Mouse (Mus musculus): ENCODE measurements around the gene Plscr2. TPM values are rescaled to one million over a fixed set of nuclear protein-coding genes. Genes with fewer than 3 reads are reported as not detected.
"Not testable (repeated sequence)": the region's sequence is repeated elsewhere in the genome, so short reads cannot be mapped to it uniquely, and the experiment has no call there.

Gene Plscr2
- polyA plus RNA-seq, 1 experiment from 2014 or later: 11.6 TPM

DNA sequence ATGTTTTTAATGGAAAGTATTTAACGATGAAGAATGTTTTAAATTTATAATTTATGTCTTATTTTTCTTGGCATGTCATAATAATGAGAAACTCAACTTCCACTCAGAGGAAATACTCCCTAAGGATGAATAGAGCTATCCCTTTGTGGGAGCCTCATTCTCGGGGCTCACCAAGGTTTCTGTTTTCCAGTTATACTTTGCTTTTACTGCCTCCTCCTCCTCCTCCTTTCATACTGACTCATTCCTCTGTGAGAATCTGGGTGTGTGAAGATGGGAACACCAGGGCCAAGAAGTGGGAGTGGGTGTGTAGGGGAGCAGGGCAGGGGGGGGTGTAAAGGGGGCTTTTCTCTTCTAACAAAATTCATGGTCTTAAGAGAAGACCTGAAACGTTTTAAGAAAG lies 17.5 kb downstream of the Plscr2 start:
- H3K27ac ChIP-seq (ENCODE audit: low read depth, low read length): no peak overlapping the region

DNA sequence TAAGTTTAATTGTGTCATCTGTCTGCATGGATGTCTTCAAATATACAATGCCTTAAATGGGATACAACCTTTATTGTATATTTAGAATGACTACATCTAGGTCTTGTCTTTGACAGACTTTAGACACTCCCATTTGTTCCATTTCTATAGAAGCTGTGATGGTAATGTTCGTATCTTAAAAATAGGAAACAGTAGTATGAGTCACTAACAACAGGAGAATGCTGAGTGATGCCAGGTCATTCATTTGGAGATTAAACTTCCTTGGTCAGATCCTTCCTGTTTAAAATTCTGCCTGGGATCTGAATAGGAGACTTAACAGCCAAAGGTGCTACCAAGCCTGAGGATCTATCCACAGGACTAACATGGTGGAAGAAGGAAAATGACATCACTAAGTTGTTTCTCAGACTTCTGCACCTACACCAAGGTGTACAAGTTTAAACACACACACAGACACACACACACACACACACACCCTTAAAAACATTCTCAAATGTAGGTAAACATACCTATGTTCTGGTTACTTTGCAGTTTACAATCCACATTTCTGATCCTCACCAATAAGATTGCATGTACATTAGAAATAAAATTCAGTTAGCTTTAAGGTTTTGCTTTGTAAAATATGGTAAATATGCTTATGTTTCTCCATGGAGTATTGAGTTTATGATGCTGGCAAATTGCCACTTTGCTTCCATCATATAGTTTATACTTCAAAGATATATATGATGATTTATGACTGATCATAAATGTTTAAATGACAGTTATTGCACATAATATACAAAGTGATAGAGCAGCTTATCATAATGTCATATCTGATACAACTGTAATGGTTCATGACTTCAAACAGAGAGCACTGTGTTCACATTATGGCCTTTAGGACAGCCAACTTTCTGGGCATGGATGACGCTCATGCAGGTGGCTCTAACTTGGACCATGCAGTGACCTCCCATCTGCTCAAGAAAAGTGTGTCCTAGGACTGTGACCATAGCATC lies 18.5 kb downstream of the Plscr2 start:
- no peak overlapping the region for H3K4me2 ChIP-seq (replicated peaks; ENCODE audit: low read depth, low read length)
- H3K36me3 ChIP-seq (ENCODE audit: control insufficient read depth, insufficient read depth, low read length): no peaks in the 10 kb centered on the region
- no peaks in the 10 kb centered on the region for H3K27me3 ChIP-seq (ENCODE audit: control insufficient read depth, insufficient read depth, low read length)
- H3K27ac ChIP-seq (ENCODE audit: low read depth, low read length): no peak overlapping the region
- no peak for ATAC-seq (ENCODE audit: low FRiP score, low TSS enrichment)
- H3K4me3 ChIP-seq (ENCODE audit: low read length): no peak overlapping the region
- peaks cover 10% of the 10 kb centered on the region for H3K4me1 ChIP-seq (ENCODE audit: control insufficient read depth, insufficient read depth, low read length)
- no peak overlapping the region for H3K9ac ChIP-seq (ENCODE audit: low read depth, low read length)
- WGBS: 84% methylated on average over 2 of the region's 2 CpGs
- H3K9me3 ChIP-seq (ENCODE audit: control insufficient read depth, low read length): no peaks in the 10 kb centered on the region

More for the DNA sequence above, 17.5 kb downstream of the Plscr2 start:
- H3K36me3 ChIP-seq (ENCODE audit: control insufficient read depth, insufficient read depth, low read length): no peaks in the 10 kb centered on the region
- 22% methylated on average over 3 of the region's 3 CpGs for WGBS
- no peak for ATAC-seq (ENCODE audit: low FRiP score, low TSS enrichment)
- peaks cover 10% of the 10 kb centered on the region for H3K4me1 ChIP-seq (ENCODE audit: control insufficient read depth, insufficient read depth, low read length)
- H3K9ac ChIP-seq (ENCODE audit: low read depth, low read length): no peak overlapping the region
- no peaks in the 10 kb centered on the region for H3K27me3 ChIP-seq (ENCODE audit: control insufficient read depth, insufficient read depth, low read length)
- H3K4me3 ChIP-seq (ENCODE audit: low read length): no peak overlapping the region
- no peak overlapping the region for H3K4me2 ChIP-seq (replicated peaks; ENCODE audit: low read depth, low read length)
- no peaks in the 10 kb centered on the region for H3K9me3 ChIP-seq (ENCODE audit: control insufficient read depth, low read length)

DNA sequence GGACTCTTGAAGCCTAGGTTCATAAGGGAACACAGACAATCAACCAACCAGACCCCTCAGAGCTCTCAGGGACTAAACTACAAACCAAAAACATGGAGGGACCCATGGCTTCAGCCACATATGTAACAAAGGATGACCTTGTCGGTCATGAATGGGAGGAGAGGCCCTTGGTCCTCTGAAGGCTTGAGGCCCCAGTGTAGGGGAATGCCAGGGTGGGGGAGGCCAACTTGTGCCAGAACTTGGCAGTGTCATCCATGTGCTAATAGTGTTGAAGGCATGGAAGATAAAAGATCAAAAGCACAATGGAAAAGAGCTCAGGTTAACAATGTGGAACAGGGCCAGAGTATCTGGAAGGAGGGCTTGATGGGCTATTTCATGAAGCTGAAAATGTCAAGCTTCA lies 22.9 kb downstream of the Plscr2 start:
- ATAC-seq (ENCODE audit: low FRiP score, low TSS enrichment): peak; percentile 72; the same call in 1 of the 2 replicates
- Histone ChIP-seq H3K4me2 (replicated peaks; ENCODE audit: low read depth, low read length) (no peak overlapping the region), H3K36me3 (ENCODE audit: control insufficient read depth, insufficient read depth, low read length) (no peaks in the 10 kb centered on the region), H3K9me3 (ENCODE audit: control insufficient read depth, low read length) (no peaks in the 10 kb centered on the region), H3K27ac (ENCODE audit: low read depth, low read length) (no peak overlapping the region), H3K9ac (ENCODE audit: low read depth, low read length) (no peak overlapping the region), H3K4me3 (ENCODE audit: low read length) (no peak overlapping the region), H3K4me1 (ENCODE audit: control insufficient read depth, insufficient read depth, low read length) (no peaks in the 10 kb centered on the region), H3K27me3 (ENCODE audit: control insufficient read depth, insufficient read depth, low read length) (no peaks in the 10 kb centered on the region)
- WGBS: 50% methylated on average over 1 of the region's 1 CpGs

- no peak overlapping the region for H3K4me2 ChIP-seq (replicated peaks; ENCODE audit: low read depth, low read length)
Observed at GRCm38 (mm10) chr9:92301213-92301612, 25.8 kb downstream of the Plscr2 start.

GRCm38 (mm10) chr9:92305075-92305474 lies 29.7 kb downstream of the Plscr2 start:
- WGBS: 32% methylated on average over 8 of the region's 8 CpGs
- Histone ChIP-seq H3K27me3 (ENCODE audit: control insufficient read depth, insufficient read depth, low read length) (no peaks in the 10 kb centered on the region), H3K4me3 (ENCODE audit: low read length) (no peak overlapping the region), H3K36me3 (ENCODE audit: control insufficient read depth, insufficient read depth, low read length) (no peaks in the 10 kb centered on the region), H3K9ac (ENCODE audit: low read depth, low read length) (no peak overlapping the region), H3K9me3 (ENCODE audit: control insufficient read depth, low read length) (no peaks in the 10 kb centered on the region), H3K27ac (ENCODE audit: low read depth, low read length) (no peak overlapping the region), H3K4me1 (ENCODE audit: control insufficient read depth, insufficient read depth, low read length) (peaks cover 15% of the 10 kb centered on the region; the same call in 1 of the 2 replicates), H3K4me2 (replicated peaks; ENCODE audit: low read depth, low read length) (no peak overlapping the region)
- peak; percentile 84 for ATAC-seq (ENCODE audit: low FRiP score, low TSS enrichment)

More at GRCm38 (mm10) chr9:92301213-92301612, 25.8 kb downstream of the Plscr2 start:
- Histone ChIP-seq H3K27me3 (ENCODE audit: control insufficient read depth, insufficient read depth, low read length) (no peaks in the 10 kb centered on the region), H3K4me3 (ENCODE audit: low read length) (no peak overlapping the region), H3K9me3 (ENCODE audit: control insufficient read depth, low read length) (no peaks in the 10 kb centered on the region), H3K9ac (ENCODE audit: low read depth, low read length) (no peak overlapping the region), H3K4me1 (ENCODE audit: control insufficient read depth, insufficient read depth, low read length) (peaks cover 8% of the 10 kb centered on the region; the same call in 1 of the 2 replicates), H3K27ac (ENCODE audit: low read depth, low read length) (no peak overlapping the region), H3K36me3 (ENCODE audit: control insufficient read depth, insufficient read depth, low read length) (no peaks in the 10 kb centered on the region)
- no peak for ATAC-seq (ENCODE audit: low FRiP score, low TSS enrichment)
- 67% methylated on average over 3 of the region's 3 CpGs for WGBS

DNA sequence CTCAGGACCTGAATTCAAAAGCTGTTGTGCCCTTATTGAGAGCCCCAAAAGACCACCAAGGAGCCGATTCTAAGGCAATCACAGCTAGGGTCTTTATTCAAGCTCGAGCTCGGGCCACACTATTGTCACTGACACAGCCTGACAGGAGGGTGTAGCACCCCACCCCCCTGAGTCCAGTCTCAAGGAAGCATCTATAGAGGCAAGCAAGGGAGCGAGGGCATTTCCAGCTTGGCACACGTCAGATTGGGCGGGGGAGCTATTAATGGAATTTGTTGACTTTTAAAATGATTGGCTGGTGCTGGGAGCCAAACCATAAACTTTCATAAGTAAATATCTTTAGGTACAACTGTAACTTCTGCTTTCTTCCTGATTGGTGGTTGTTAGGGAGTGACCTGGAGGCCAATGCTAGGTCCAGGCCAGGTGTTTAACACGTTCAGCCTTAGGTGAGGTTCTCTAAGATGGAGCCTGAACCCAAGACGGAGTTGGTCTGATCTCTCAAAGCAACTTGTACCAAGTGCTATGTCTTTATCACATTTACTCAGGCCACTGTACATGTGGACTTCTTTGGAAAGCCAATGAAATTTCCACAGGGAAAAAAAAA lies 30.3 kb downstream of the Plscr2 start:
- H3K36me3 ChIP-seq (ENCODE audit: control insufficient read depth, insufficient read depth, low read length): no peaks in the 10 kb centered on the region
- H3K9me3 ChIP-seq (ENCODE audit: control insufficient read depth, low read length): no peaks in the 10 kb centered on the region
- H3K27me3 ChIP-seq (ENCODE audit: control insufficient read depth, insufficient read depth, low read length): no peaks in the 10 kb centered on the region
- peak; percentile 43; the same call in 1 of the 2 replicates for ATAC-seq (ENCODE audit: low FRiP score, low TSS enrichment)
- peaks cover 15% of the 10 kb centered on the region; the same call in 1 of the 2 replicates for H3K4me1 ChIP-seq (ENCODE audit: control insufficient read depth, insufficient read depth, low read length)
- H3K9ac ChIP-seq (ENCODE audit: low read depth, low read length): no peak overlapping the region
- WGBS: 73% methylated on average over 8 of the region's 8 CpGs
- no peak overlapping the region for H3K4me2 ChIP-seq (replicated peaks; ENCODE audit: low read depth, low read length)
- no peak overlapping the region for H3K27ac ChIP-seq (ENCODE audit: low read depth, low read length)
- H3K4me3 ChIP-seq (ENCODE audit: low read length): no peak overlapping the region

GRCm38 (mm10) chr9:92309077-92309476 lies 33.7 kb downstream of the Plscr2 start, which contains the start of gene 1700057G04Rik:
Gene 1700057G04Rik (plus strand): TSS chr9:92309377.
- Histone ChIP-seq H3K9me3 (ENCODE audit: control insufficient read depth, low read length) (no peaks in the 10 kb centered on the region), H3K4me1 (ENCODE audit: control insufficient read depth, insufficient read depth, low read length) (peaks cover 15% of the 10 kb centered on the region; the same call in 1 of the 2 replicates), H3K36me3 (ENCODE audit: control insufficient read depth, insufficient read depth, low read length) (no peaks in the 10 kb centered on the region), H3K9ac (ENCODE audit: low read depth, low read length) (no peak within 1 kb of the TSS), H3K27ac (ENCODE audit: low read depth, low read length) (no peak within 1 kb of the TSS), H3K4me3 (ENCODE audit: low read length) (no peak within 1 kb of the TSS), H3K4me2 (replicated peaks; ENCODE audit: low read depth, low read length) (no peak within 1 kb of the TSS), H3K27me3 (ENCODE audit: control insufficient read depth, insufficient read depth, low read length) (no peaks in the 10 kb centered on the region)
- no peak for ATAC-seq (ENCODE audit: low FRiP score, low TSS enrichment)
- 87% methylated on average over 1 of the region's 1 CpGs for WGBS

DNA sequence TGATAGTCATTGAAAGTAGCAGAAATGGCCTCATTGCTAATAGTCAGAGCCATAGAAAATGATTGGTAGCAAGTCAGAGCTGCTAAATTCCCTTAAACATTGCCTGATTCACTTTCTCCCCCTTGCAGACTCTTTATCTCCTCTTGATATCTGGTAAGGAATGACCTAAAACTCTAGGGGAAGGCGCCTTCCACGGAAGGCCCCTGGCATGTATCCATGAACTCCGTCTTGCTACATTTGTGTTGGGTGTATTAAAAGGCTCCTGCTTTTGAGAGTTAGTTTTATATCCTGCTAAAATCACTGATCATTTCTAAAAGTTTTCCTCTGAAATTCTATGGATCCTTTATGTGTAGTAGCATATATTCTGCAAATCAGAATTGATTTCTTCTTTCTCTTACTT lies 41.4 kb downstream of the Plscr2 start:
- H3K9ac ChIP-seq (ENCODE audit: low read depth, low read length): no peak overlapping the region
- no peak overlapping the region for H3K27ac ChIP-seq (ENCODE audit: low read depth, low read length)
- 67% methylated on average over 3 of the region's 3 CpGs for WGBS
- no peaks in the 10 kb centered on the region for H3K36me3 ChIP-seq (ENCODE audit: control insufficient read depth, insufficient read depth, low read length)
- H3K4me3 ChIP-seq (ENCODE audit: low read length): no peak overlapping the region
- H3K9me3 ChIP-seq (ENCODE audit: control insufficient read depth, low read length): no peaks in the 10 kb centered on the region
- no peaks in the 10 kb centered on the region for H3K27me3 ChIP-seq (ENCODE audit: control insufficient read depth, insufficient read depth, low read length)
- H3K4me1 ChIP-seq (ENCODE audit: control insufficient read depth, insufficient read depth, low read length): no peaks in the 10 kb centered on the region
- ATAC-seq (ENCODE audit: low FRiP score, low TSS enrichment): no peak
- H3K4me2 ChIP-seq (replicated peaks; ENCODE audit: low read depth, low read length): no peak overlapping the region

DNA sequence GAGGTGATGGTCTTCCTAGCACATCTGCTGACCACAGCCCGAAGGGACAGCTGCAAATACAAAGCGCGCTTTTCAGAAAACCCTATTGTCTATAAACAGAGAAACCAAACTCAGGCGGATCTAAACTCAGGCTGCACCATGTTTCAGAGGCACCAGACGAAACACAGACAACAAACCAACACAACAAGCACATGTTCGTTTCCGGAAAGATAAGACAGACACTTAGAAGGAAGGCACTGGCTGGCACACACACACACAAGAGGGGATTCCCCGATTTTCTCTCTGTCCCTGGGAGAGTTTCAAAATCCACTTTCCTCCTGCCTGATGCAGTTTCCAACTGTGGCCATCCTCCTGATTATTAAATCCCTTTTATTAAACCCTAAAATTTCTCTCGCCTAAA lies 50.5 kb downstream of the Plscr2 start:
- H3K27ac ChIP-seq (ENCODE audit: low read depth, low read length); H3K4me2 ChIP-seq (replicated peaks; ENCODE audit: low read depth, low read length); H3K36me3 ChIP-seq (ENCODE audit: control insufficient read depth, insufficient read depth, low read length); H3K27me3 ChIP-seq (ENCODE audit: control insufficient read depth, insufficient read depth, low read length); H3K4me1 ChIP-seq (ENCODE audit: control insufficient read depth, insufficient read depth, low read length); H3K9me3 ChIP-seq (ENCODE audit: control insufficient read depth, low read length); ATAC-seq (ENCODE audit: low FRiP score, low TSS enrichment); H3K9ac ChIP-seq (ENCODE audit: low read depth, low read length); H3K4me3 ChIP-seq (ENCODE audit: low read length): not testable (repeated sequence)
- WGBS: 89% methylated on average over 9 of the region's 9 CpGs
